Mouse (Mus musculus) heart, embryonic 11.5 days (tissue): ENCODE data around the gene Znrf2. TPM values are rescaled to one million over a fixed set of nuclear protein-coding genes. Genes with fewer than 3 reads are reported as not detected.

Source experiments
- ATAC-seq: fragments of 200-750 bp; cut with Nextera tagmentation; replicated peaks from 2 replicates; pipeline ENCODE4 v1.8.0; 2017; ENCODE audit warnings: moderate library complexity; ENCODE audit not compliant: insufficient number of reproducible peaks, low FRiP score, low TSS enrichment
- H3K27ac ChIP-seq: fragments of 300-500 bp; sonication (generic); 2 replicates; pipeline ENCODE4 v1.5.1; 2014; ENCODE audit warnings: mild to moderate bottlenecking, low read depth, low read length
- H3K27me3 ChIP-seq: fragments of 300-500 bp; sonication (generic); 2 replicates; pipeline ENCODE4 v1.6.1; 2014; ENCODE audit warnings: mild to moderate bottlenecking, low read length, mixed read lengths; ENCODE audit not compliant: control insufficient read depth, insufficient read depth
- H3K36me3 ChIP-seq: fragments of 300-500 bp; sonication (generic); 2 replicates; pipeline ENCODE4 v1.6.1; 2014; ENCODE audit warnings: mild to moderate bottlenecking, low read length, moderate library complexity, mixed read lengths; ENCODE audit not compliant: control insufficient read depth, insufficient read depth
- H3K4me1 ChIP-seq: fragments of 300-500 bp; sonication (generic); 2 replicates; pipeline ENCODE4 v1.6.1; 2014; ENCODE audit warnings: low read length; ENCODE audit not compliant: control insufficient read depth, insufficient read depth
- H3K4me2 ChIP-seq: fragments of 300-500 bp; sonication (generic); 2 replicates; pipeline ENCODE4 v1.6.1; 2014; ENCODE audit warnings: mild to moderate bottlenecking, moderate library complexity
- H3K4me3 ChIP-seq: fragments of 300-500 bp; sonication (generic); 2 replicates; pipeline ENCODE4 v1.5.1; 2014; ENCODE audit warnings: low read depth, low read length
- H3K9ac ChIP-seq: fragments of 300-500 bp; sonication (generic); 2 replicates; pipeline ENCODE4 v1.6.1; 2014; ENCODE audit warnings: mild to moderate bottlenecking, low read depth, low read length, moderate library complexity
- H3K9me3 ChIP-seq: fragments of 300-500 bp; sonication (generic); replicated peaks from 2 replicates; pipeline ENCODE4 v1.6.1; 2016; ENCODE audit warnings: low read length; ENCODE audit not compliant: control insufficient read depth
- WGBS: fragments of 180-500 bp; shearing (Covaris S2); extraction: QIAGEN DNeasy Blood & Tissue Kit; methylation state at CpG from one replicate; pipeline ENCODE4 v1.1.7; 2014; ENCODE audit not compliant: insufficient replicate concordance; 5-methylcytosine and 5-hydroxymethylcytosine counted together
- polyA plus RNA-seq: library from polyadenylated mRNA; unstranded; fragments of >200 nt; fragmentation: Nextera tagmentation; extraction: Ambion mirVana; gene quantifications from 2 replicates; pipeline ENCODE4 v1.2.1, GENCODE M21; 2014

Gene Znrf2
- polyA plus RNA-seq, 1 experiment from 2014 or later, result 3.2 TPM

DNA sequence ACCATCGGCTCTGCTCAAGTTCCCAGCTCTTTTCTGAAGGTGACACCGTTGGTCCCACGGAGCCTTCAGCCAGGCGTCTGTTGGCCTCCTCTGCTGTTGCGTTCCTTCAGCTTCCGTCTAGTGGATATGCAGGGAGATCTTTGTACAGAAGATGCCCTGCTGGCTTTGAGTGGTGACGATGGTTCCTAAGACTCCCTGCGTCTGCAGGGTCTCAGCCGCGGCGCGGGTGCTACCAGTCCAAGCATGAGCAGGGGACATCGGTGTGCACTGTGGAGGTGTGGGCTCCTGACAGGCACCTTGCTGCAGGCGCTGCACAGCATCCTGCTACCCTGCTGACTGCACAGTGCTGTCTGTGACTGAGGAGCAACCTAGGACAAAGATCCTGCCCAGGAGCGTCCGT, 107.8 kb downstream of the Znrf2 start:
- WGBS, result 92% methylated on average over 16 of the region's 16 CpGs
- Histone ChIP-seq H3K4me1 (no peaks in the 10 kb centered on the region), H3K27ac (no peak overlapping the region), H3K36me3 (no peaks in the 10 kb centered on the region), H3K9ac (no peak overlapping the region), H3K27me3 (no peaks in the 10 kb centered on the region; the same call in 1 of the 2 replicates), H3K4me2 (no peak overlapping the region), H3K9me3 (no peaks in the 10 kb centered on the region), H3K4me3 (no peak overlapping the region)
- no peak for ATAC-seq

DNA sequence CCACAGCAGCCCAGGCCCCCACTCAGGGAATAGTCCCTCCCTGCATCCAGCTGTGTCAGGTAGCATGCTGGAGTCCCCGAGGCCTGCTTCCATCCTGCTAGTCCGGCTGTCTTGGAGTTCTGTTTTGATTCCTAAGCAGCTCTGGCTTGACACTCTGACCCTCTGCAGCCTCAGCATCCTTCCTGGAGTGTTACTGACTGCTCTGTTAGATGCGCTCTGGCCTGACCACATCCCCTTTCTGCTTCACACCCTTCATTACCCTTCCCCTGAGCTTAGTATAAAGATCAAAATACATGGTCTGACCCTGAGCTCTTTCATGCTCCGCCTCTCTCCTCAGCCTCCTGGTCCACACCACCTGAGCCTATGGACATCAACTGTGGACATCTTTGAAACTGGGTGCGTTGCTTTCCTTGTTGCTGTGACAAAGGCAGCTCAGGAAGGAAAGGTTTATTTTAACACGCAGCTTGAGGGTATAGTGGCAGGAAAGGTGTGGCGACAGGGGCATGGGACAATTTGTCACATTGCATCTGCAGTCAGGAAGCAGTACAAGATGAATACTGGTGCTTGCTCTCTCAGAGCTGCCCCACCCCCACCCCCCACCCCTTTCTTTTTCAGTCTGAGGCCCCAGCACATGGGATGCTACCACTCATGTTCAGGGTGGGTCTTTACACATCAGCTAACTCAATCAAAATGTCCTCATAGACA, 109.2 kb downstream of the Znrf2 start:
- no peaks in the 10 kb centered on the region for H3K4me1 ChIP-seq
- H3K36me3 ChIP-seq, result no peaks in the 10 kb centered on the region
- no peak overlapping the region for H3K4me3 ChIP-seq
- no peaks in the 10 kb centered on the region; the same call in 1 of the 2 replicates for H3K27me3 ChIP-seq
- 56% methylated on average over 7 of the region's 7 CpGs for WGBS
- no peaks in the 10 kb centered on the region for H3K9me3 ChIP-seq
- H3K27ac ChIP-seq, result no peak overlapping the region
- ATAC-seq, result no peak
- H3K4me2 ChIP-seq, result no peak overlapping the region
- no peak overlapping the region for H3K9ac ChIP-seq

DNA sequence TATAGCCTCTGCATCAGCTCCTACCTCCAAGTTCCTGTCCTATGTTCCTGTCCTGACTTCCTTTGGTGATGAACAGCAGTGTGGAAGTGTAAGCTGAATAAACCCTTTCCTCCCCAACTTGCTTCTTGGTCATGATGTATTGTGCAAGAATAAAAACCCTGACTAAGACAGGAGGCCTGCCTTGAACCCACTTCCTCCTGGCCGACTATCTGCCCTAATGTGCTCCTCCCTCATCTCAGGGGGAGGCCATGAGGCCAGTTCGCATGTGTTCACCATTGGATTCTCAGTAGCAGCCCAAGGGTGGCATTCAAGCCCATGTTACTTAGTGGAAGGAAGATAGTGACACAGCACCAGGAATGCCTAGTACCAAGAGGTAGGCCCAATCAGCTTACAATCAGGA, 110.2 kb downstream of the Znrf2 start:
- Histone ChIP-seq H3K9ac (no peak overlapping the region), H3K27ac (no peak overlapping the region), H3K4me2 (no peak overlapping the region), H3K27me3 (no peaks in the 10 kb centered on the region; the same call in 1 of the 2 replicates), H3K4me3 (no peak overlapping the region), H3K9me3 (no peaks in the 10 kb centered on the region), H3K36me3 (no peaks in the 10 kb centered on the region), H3K4me1 (no peaks in the 10 kb centered on the region)
- 70% methylated on average over 2 of the region's 2 CpGs for WGBS
- ATAC-seq, result no peak

DNA sequence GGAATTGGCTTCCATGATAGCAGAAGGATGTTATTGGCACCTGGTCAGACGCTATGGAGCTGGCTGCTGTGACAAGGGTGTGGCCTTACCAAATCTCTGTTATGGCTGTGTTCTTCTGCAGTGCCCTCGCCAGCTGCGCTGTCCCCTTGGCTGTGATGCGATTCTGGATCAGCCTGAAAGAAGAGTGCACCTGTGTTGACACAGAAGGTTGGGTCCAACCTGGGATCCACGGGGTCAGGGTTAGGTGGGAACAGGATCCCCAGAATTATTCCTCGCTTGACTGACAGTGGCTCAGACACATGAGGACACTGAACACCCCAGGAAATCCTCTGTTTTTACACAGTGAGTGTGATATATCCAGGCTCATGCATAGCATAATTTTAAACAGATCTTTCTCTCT, 111.2 kb downstream of the Znrf2 start:
- ATAC-seq, result no peak
- Histone ChIP-seq H3K9me3 (no peaks in the 10 kb centered on the region), H3K4me2 (no peak overlapping the region), H3K36me3 (no peaks in the 10 kb centered on the region), H3K27me3 (no peaks in the 10 kb centered on the region; the same call in 1 of the 2 replicates), H3K9ac (no peak overlapping the region), H3K27ac (no peak overlapping the region), H3K4me1 (no peaks in the 10 kb centered on the region), H3K4me3 (no peak overlapping the region)
- WGBS, result 85% methylated on average over 6 of the region's 6 CpGs

DNA sequence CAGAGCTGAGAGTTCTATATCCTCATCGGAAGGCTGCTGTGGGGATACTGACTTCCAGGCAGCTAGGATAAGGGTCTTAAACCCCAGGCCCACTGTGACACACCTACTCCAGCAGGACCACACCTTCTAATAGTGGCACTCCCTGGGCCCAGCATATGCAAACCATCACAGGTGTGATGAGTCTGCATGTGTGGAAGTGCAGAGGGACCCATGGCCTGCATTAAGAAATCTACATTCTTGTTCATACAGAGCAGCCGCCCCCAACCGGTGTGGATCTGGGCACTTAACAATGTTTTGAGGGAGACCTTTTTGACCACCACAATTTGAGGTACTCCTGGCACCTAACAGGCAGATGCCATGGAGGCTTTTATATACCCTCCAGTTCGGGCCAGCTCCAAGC, 114.9 kb downstream of the Znrf2 start:
- Histone ChIP-seq H3K27me3 (no peaks in the 10 kb centered on the region), H3K27ac (no peak overlapping the region), H3K36me3 (no peaks in the 10 kb centered on the region), H3K9me3 (no peaks in the 10 kb centered on the region), H3K4me2 (no peak overlapping the region), H3K9ac (no peak overlapping the region), H3K4me1 (0 out of 2 replicates have a peak, but pooled peaks cover 6% of the 10 kb centered on the region), H3K4me3 (no peak overlapping the region)
- WGBS, result 92% methylated on average over 4 of the region's 4 CpGs
- no peak for ATAC-seq

DNA sequence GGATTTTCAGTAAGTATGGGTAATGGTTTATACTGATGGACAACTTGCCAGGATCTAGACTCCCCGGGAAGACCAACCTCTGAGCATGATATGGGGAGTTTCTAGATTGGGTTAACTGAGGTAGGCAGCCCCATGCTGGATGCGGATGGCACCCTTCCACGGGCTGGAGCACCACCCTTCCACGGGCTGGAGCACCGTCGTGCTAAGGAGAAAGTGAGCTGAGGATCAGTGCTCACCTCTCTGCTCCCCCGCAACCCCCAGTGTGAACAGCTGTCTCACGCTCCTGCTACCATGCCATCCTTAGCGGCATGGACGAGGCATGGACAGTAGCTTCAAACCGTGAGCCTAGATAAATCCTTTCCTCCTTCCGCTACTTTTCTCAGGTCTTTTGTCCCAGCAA, 115.8 kb downstream of the Znrf2 start:
- 90% methylated on average over 12 of the region's 12 CpGs for WGBS

DNA sequence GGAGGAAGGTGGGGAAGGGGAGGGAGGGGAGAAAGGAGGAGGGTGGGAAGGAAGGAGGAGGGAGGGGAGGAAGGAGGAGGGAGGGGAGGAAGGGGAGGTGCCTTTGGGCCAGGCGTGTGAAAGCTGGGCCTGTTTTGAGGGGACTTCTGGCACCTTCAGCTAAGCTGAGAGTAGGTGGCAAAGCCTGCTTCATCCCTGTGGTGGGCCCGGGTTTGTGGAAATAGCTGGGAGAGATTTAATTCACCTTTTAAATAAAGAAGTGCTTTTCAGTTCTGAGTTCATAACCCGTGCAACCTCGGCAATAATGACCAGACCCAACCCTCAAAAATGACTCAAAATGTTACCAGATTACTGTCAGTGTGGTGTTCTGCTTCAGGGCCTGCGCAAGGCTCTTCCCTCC, 116.5 kb downstream of the Znrf2 start:
- H3K4me1 ChIP-seq, result 0 out of 2 replicates have a peak, but pooled peaks cover 6% of the 10 kb centered on the region
- no peak for ATAC-seq
- H3K27me3 ChIP-seq, result no peaks in the 10 kb centered on the region
- 73% methylated on average over 5 of the region's 5 CpGs for WGBS
- no peak overlapping the region for H3K4me3 ChIP-seq
- no peaks in the 10 kb centered on the region for H3K9me3 ChIP-seq
- no peak overlapping the region for H3K4me2 ChIP-seq
- no peak overlapping the region for H3K27ac ChIP-seq
- no peaks in the 10 kb centered on the region for H3K36me3 ChIP-seq
- no peak overlapping the region for H3K9ac ChIP-seq

More for the DNA sequence above, 115.8 kb downstream of the Znrf2 start:
- Histone ChIP-seq H3K36me3 (no peaks in the 10 kb centered on the region), H3K4me3 (no peak overlapping the region), H3K4me1 (0 out of 2 replicates have a peak, but pooled peaks cover 6% of the 10 kb centered on the region), H3K27ac (no peak overlapping the region), H3K27me3 (no peaks in the 10 kb centered on the region), H3K9me3 (no peaks in the 10 kb centered on the region), H3K4me2 (no peak overlapping the region), H3K9ac (no peak overlapping the region)
- no peak for ATAC-seq

DNA sequence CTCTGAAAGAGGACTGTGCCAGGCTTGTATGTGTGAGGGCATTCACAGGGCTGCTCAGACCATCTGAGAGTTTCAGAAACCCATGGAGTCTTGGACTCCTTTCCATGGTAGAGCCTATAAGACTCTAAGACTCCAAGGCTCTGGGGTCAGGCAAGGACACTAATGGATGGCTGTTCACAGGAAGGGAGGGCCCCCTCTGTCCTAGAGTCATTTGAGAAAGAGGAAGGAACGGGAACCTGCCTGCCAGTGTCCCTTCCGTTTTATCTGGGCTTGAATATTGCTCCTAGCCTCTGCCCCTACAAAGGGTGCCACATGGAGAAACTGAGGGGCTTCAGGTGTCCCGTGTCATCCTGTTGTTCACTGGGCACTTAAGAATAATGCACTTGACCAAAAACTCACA, 117.2 kb downstream of the Znrf2 start:
- Histone ChIP-seq H3K27ac (no peak overlapping the region), H3K9ac (no peak overlapping the region)

DNA sequence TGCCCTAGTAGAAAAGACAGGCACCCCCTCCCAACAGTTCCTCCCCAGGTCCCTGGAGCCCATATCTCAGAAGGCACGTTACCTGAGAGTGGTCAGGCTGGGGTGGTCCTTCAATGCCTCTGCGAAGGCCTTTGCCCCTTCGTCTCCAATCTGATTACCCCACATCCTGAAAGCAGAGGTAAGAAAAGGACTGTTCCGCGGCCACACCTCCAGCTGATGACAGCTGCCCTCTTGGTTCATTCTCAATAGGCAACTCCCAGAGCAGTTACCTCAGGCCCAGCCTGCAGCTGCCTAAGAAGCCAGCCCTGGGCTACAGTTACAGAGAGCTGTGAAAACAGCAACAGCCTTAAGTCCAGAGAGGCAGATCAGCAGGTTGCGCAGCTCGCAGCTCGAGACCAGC, 117.6 kb downstream of the Znrf2 start:
- 0 out of 2 replicates have a peak, but pooled peaks cover 6% of the 10 kb centered on the region for H3K4me1 ChIP-seq
- H3K9me3 ChIP-seq, result no peaks in the 10 kb centered on the region
- 61% methylated on average over 8 of the region's 8 CpGs for WGBS
- no peaks in the 10 kb centered on the region for H3K27me3 ChIP-seq
- no peak overlapping the region for H3K4me2 ChIP-seq
- ATAC-seq, result no peak
- no peaks in the 10 kb centered on the region for H3K36me3 ChIP-seq
- H3K9ac ChIP-seq, result no peak overlapping the region
- no peak overlapping the region for H3K27ac ChIP-seq
- H3K4me3 ChIP-seq, result no peak overlapping the region

More for the DNA sequence above, 117.2 kb downstream of the Znrf2 start:
- no peaks in the 10 kb centered on the region for H3K27me3 ChIP-seq
- WGBS, result 59% methylated on average over 3 of the region's 3 CpGs
- no peak for ATAC-seq
- no peak overlapping the region for H3K4me3 ChIP-seq
- no peaks in the 10 kb centered on the region for H3K9me3 ChIP-seq
- H3K36me3 ChIP-seq, result no peaks in the 10 kb centered on the region
- H3K4me1 ChIP-seq, result 0 out of 2 replicates have a peak, but pooled peaks cover 6% of the 10 kb centered on the region
- H3K4me2 ChIP-seq, result no peak overlapping the region
